Mouse (Mus musculus) cerebellum, postnatal 14 days (tissue): ENCODE results near the gene Zfp853.

ENCODE experiments used
- DNase-seq, 2 experiments: peaks; one replicate each; pipeline ENCODE4 v3.0.0; 2021; ENCODE audit warnings: mixed read lengths in 2 of 2

Zfp853 gene

DNA sequence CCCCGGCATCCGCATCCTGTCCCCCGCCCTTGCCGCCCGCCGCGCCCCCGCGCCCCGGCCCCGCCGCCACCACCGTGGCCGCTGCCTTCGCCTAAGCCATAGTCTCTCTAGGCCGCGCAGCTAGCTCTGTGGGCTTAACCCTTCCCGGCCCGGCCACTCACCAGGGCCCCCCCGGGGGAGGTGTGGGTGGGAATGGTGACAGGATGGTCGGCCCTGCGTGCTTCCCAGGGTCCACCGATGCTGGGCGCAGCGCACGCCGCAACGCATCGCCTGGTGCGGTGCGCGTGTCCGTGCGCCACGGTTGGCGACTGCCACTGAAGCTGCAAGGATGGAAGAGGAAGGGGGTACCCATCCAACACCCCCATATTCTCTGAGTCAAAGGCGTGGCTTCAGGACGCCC, at the start of gene Zfp853:
Zfp853 (minus strand) TSS at position 220 of the 400 bp plus-strand sequence.
- DNase-seq, result no peak

DNA sequence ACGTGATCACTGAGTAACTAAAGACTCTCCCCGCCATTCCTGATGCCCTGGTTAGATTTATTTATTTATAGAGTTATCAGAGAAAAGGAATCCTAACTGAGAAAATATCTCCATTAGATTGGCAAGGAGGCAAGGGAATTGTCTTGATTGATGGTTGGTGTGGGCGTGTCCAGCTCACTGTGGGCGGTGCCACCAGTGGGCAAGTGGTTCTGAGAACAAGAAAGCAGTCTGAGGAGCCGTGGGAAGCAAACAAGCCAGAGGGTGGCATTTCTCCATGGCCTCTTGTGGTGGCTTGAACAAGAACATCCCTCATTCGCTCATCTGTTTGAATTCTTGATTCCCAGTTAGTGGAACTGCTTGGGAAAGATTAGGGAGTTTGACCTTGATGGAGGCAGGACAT, 46.2 kb upstream of the Zfp853 start:
- DNase-seq, result no peak

DNA sequence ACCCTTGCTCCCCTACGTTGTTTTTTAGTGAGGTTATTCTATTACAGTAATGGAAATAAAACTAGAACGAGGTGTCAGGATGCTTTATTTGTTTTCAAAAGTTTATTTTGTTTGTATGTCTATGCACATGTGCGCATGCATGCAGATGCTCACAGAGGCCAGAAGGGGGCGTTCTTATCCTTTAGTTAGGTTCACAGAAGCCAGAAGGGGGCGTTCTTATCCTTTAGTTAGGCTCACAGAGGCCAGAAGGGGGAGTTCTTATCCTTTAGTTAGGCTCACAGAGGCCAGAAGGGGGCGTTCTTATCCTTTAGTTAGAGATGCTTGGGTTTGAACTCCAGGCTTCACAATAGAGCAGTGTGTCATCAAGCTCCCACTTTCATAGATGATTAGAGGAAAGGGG, 43.1 kb upstream of the Zfp853 start:
- peak in 1 of 2 experiments; percentile 44 for DNase-seq

- no peak for DNase-seq
Measured at GRCm38 (mm10) chr5:143335089-143335460, 41.7 kb upstream of the Zfp853 start.

GRCm38 (mm10) chr5:143334418-143335088, 41.1 kb upstream of the Zfp853 start:
- no peak for DNase-seq

- DNase-seq, result peak; percentile 89 to 95
Measured at GRCm38 (mm10) chr5:143333872-143334271, 40.4 kb upstream of the Zfp853 start.

DNA sequence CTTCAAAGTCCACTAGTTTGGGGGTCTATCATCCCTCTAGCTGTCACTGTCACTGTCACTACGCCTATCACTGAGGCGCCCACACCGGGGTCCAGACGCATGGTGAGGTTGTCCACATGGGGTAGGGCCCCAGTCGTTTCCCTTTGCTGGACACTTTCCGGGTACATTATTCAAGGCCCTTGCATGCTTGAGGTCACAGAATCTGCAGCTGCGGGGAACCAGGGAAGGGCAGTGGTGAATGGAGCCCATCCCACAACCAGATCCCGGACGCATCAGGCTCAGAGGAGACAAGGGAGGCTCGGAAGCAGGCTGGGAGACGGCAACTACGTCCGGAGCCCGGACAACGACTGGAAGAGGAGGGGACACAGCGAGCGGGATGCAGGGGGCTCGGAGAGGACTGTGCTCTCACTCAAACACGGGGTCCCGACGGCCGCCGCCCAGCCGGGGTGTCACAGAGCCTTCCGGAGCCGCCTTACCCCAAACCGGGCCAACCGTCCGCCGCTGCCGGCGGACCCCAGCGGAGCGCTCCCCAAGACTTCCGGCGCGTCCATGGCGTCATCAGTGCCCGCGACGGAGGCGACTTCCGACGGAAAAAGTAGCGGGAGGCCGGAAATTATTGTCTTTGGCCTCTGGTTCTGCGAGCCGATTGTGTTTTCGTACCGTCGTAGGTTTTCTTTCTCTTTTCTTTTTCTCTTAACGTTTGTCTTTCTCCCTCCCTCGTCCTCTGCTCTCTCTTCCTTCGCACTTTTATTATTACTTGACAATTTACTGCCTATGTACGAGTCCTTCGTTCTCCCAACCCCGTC, 35.5 kb upstream of the Zfp853 start, which contains the start of gene Zdhhc4:
Zdhhc4 (minus strand) TSS at position 567 of the 806 bp plus-strand sequence.
- peak; percentile 95 to 96 for DNase-seq

GRCm38 (mm10) chr5:143317288-143317610, 23.8 kb upstream of the Zfp853 start:
- no peak for DNase-seq

GRCm38 (mm10) chr5:143316605-143317287, 23.3 kb upstream of the Zfp853 start:
- peak; percentile 42 to 49 for DNase-seq

DNA sequence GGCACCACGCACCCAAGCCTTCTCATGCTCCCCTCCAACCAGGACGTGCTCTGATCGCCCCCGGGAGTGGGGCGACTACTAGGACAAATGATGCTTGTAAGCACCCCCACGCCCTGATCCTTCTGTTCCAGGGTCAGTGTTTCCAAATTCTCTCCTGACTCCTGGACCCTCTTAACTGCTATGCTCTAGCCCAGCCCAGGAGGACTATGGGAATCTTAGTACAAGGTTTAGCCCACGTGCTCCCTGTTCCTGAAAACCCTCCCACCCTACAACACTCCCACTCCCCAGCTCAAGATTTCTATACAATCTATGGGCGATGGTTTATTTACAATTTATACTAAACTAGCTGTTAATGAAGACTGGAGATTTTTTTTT, 22.1 kb upstream of the Zfp853 start:
- DNase-seq, result no peak

DNA sequence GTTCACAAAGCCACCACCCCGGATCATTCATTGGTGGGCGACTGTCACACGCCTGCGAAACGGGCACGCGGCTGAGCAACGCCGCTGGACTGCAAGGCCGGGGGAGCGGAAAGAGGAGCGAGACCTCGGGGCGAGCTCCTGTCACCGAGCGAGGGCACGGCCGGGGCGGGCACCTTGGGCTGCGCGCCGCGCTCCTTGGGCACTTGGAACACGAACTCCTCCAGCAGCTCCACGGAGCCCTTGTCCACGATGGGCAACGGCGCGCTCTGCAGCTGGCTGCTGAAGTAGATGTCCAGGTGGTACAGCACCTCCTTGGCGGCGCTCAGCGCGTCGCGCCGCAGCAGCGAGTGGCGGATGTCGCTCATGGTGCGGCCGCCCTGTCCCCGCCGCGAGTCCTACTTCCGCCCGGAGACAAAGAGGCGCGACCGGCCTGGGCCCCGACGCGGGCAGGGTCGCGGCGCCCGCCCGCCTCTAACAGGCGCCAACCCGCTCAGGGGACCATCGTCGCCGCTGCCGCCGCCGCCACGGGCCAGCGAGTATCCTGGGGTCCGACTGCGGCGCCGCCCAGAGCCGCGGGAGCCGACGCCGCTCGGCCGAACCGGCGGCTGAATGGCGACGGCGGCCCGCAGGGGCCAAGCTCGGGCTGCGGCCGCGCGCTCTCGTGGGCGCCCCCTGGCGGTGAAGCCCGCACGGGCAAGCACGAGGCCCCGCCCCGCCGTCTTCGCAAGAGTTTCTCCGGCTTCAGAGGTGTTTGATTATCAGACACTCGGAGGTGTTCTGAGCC, 21.5 kb upstream of the Zfp853 start, which contains the start of gene E130309D02Rik:
E130309D02Rik (minus strand) TSS at position 631 of the 784 bp plus-strand sequence.
- DNase-seq, result peak; percentile 96 to 98

GRCm38 (mm10) chr5:143314183-143314729, 20.8 kb upstream of the Zfp853 start:
- no peak for DNase-seq

- peak; percentile 87 to 94 for DNase-seq
Measured at GRCm38 (mm10) chr5:143311886-143312285, 18.5 kb upstream of the Zfp853 start.

- DNase-seq, result no peak
Measured at GRCm38 (mm10) chr5:143309916-143310315, 16.5 kb upstream of the Zfp853 start.

DNA sequence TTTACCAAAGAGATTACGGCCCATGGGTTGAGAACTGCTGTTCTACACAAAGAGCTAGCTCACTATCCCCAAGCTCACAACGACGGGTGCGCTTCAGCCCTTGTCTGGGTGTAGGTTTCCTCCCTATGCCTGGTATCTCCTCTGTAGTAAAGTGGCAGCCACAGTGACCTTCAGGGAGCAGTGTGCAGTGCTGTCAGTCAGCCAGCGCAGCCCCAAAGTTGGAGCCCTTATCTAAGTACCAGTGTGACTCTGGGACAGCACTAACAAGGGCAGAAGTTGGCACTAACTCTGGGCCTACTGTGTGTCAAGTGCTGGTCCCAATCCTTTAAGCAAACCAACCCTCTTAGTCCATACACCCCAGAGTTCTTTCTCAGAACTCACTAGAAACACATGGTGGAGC, 15.4 kb upstream of the Zfp853 start:
- no peak for DNase-seq

GRCm38 (mm10) chr5:143304251-143304650, 10.8 kb upstream of the Zfp853 start:
- DNase-seq, result no peak

DNA sequence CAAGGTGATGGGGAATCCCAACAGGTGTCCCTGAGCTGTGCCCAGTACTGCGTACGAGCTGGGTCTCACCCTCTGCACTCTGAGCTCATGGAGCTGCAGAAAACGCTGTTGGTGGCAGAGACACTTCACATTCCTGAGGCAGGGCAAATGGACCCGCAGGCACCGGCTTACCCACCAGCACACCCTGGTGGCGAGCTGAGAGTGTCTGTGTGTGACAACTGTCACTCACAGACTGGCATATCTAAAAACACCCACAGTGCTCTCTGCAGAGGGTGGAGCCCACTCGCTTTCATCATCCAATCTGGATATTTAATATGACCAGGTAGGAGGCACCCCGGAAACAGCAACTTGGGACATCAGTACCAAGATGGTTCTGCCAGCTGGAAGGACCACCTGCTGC, 7.9 kb upstream of the Zfp853 start:
- peak in 1 of 2 experiments; percentile 54 for DNase-seq

DNA sequence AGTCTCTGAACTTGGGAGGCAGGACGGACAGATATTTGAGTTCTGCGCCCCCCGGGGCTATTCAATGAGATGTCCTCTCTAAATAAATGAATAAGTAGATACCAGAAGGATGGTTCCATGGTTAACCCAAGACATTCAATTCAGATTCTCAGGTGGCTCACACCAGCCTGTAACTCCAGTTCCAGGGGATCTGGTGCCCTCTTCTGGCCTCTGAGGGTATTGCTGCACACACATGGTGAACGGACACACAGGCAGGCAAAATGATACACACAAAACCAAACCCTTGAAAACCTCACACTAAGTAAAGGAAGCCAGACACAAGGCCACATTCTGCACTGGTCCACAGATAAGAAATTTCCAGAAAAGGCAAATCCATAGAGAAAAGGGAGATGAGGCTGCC, 6.3 kb upstream of the Zfp853 start:
- DNase-seq, result peak; percentile 80 to 87

- DNase-seq, result no peak
Measured at GRCm38 (mm10) chr5:143298391-143298790, 5.0 kb upstream of the Zfp853 start.

GRCm38 (mm10) chr5:143297986-143298385, 4.6 kb upstream of the Zfp853 start:
- no peak for DNase-seq

GRCm38 (mm10) chr5:143295330-143295729, 1.9 kb upstream of the Zfp853 start:
- DNase-seq, result no peak

DNA sequence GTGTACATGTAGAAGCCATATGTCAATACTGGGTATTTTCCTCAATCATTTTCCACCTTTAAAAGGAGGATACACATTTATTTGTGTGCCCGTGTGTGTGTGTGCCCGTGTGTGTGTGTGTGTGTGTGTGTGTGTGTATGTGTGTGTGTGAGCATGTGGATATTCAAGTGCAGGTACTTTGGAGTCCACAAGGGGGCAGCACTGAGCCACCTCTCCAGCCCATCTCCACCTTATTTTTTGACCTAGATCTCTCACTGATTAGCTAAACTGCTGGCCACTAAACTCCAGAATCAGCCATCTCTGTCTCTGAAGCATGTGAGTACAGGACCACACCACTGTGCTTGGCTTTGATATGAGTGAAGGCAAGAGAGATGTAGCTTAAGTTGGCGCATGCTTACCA, 1.4 kb upstream of the Zfp853 start:
- no peak for DNase-seq

DNA sequence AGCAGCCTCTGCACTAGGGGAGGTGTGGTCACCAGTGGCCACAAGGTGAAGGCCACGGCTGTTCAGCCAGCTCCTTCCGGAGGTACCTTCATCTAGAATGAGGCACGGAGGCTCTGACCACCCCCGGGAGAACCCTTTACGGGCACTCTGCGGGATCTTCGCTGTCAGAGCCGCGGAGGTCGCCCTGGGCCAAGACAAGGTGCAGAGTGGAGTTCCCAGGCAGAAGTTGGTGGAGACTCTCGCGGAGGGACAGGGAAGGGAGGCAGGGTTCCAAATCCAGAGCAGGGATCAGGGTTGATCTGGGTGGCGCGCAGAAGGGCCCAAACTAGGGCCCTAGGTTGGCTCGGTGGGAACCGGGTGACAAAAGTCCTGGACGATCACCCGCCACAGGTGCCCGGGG, 544 bp downstream of the Zfp853 start:
- DNase-seq, result no peak
